In the genomic region with DNA sequence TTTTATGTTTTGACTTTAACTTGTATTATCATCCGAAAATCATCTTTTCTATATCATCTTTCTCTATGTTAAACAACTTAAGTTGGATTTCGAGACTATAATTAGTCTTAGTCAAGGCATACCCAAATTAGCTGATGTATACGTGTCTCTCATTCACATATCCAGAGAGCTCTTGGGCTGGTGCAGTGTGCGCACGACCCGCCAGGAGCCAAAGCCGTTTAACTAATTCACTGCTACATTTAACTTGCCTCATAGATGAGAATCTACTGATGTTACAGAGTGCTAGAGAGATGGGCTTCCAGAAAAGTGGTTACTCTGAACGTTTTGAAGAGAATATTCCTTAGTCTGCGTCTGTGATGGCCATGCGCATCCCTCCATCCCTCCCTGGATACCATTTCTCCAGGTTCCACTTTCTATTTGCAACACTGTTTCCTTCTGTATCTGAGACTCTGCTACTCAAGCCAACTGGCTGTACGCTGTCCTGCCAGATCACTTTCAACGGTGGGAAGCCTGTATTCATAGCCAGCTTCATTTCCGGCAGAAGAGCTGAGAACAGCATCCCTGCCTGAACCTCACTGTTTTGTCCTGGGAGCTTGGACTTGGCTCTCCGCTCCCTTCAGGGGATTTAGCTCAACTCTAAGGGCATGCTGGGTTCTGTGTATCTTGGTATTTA, we compare ENCODE assay signal across 28 mouse cellular contexts.
DNase-seq lines count a peak whose midpoint lies in the region; ATAC-seq lines count a peak whose summit lies in the region.
"Had no signal": no experiment of that assay in that cellular context is flagged by ENCODE, and none has a peak within 500 bp of the region (broad histone marks: within the 10 kb centered on the region; RNA-seq: fewer than 3 reads in every experiment).

No protein-coding gene starts in this region.

- DNase-seq in cerebellum, adult 9-10 months: no peak
- DNase-seq in testis, postnatal 14 days (ENCODE audit: low spot score): peak; percentile 10
- DNase-seq in testis, postnatal 10 days (ENCODE audit: low spot score): no peak
- peak; percentile 64 to 77 for DNase-seq in cerebellum, postnatal 14 days
- no peak for DNase-seq in forebrain, embryonic 10.5 days (ENCODE audit: extremely low spot score, low spot score)
- DNase-seq: adrenal gland, postnatal 14 days; gastrocnemius, adult 2 months; gastrocnemius, postnatal 36 days; heart, adult 18-20 months; heart, postnatal 36 days; kidney, adult 11 months; kidney, postnatal 14 days; lung, postnatal 36 days; right cerebral cortex, postnatal 4 days; thymus, postnatal 4 days had no signal

- no peaks in the 10 kb centered on the region for H3K36me3 ChIP-seq in forebrain, embryonic 10.5 days (replicated peaks)
- H3K36me3 ChIP-seq: embryonic facial prominence, embryonic 10.5 days; embryonic facial prominence, embryonic 15.5 days; G1E; hindbrain, embryonic 12.5 days; limb, embryonic 13.5 days; lung, embryonic 15.5 days; midbrain, embryonic 12.5 days; neural tube, embryonic 13.5 days had no signal

- no peak overlapping the region for H3K27ac ChIP-seq in forebrain, embryonic 10.5 days
- H3K27ac ChIP-seq: embryonic facial prominence, embryonic 10.5 days; embryonic facial prominence, embryonic 15.5 days; gastrocnemius, adult 2 months; hindbrain, embryonic 12.5 days; limb, embryonic 13.5 days; lung, embryonic 15.5 days; midbrain, embryonic 12.5 days; neural tube, embryonic 13.5 days; stomach, postnatal 0 days had no signal

- no peaks in the 10 kb centered on the region for H3K9me3 ChIP-seq in forebrain, embryonic 10.5 days
- H3K9me3 ChIP-seq: embryonic facial prominence, embryonic 10.5 days; embryonic facial prominence, embryonic 15.5 days; G1E; hindbrain, embryonic 12.5 days; limb, embryonic 13.5 days; lung, embryonic 15.5 days; megakaryocyte, embryonic 14.5 days; midbrain, embryonic 12.5 days; neural tube, embryonic 13.5 days had no signal

- peaks cover 4% of the 10 kb centered on the region; the same call in 1 of the 2 replicates for H3K27me3 ChIP-seq in forebrain, embryonic 10.5 days (ENCODE audit: poor library complexity, severe bottlenecking)
- H3K27me3 ChIP-seq: lung, embryonic 15.5 days; midbrain, embryonic 12.5 days; neural tube, embryonic 13.5 days had no signal

- no peaks in the 10 kb centered on the region for H3K4me1 ChIP-seq in forebrain, embryonic 10.5 days
- H3K4me1 ChIP-seq: embryonic facial prominence, embryonic 15.5 days; hindbrain, embryonic 12.5 days; megakaryocyte, embryonic 14.5 days; midbrain, embryonic 12.5 days; neural tube, embryonic 13.5 days had no signal

- no peak overlapping the region for H3K4me3 ChIP-seq in forebrain, embryonic 10.5 days
- H3K4me3 ChIP-seq: embryonic facial prominence, embryonic 10.5 days; embryonic facial prominence, embryonic 15.5 days; gastrocnemius, adult 2 months; hindbrain, embryonic 12.5 days; limb, embryonic 13.5 days; lung, embryonic 15.5 days; megakaryocyte, embryonic 14.5 days; midbrain, embryonic 12.5 days; neural tube, embryonic 13.5 days had no signal

- WGBS in forebrain, embryonic 10.5 days: 90% methylated on average over 14 of the region's 14 CpGs

- peak; percentile 95 for ATAC-seq in cerebellum, adult (ENCODE audit: insufficient number of reproducible peaks, low FRiP score, low TSS enrichment)
- no peak for ATAC-seq in erythroblast, adult 5-6 weeks (replicated peaks; ENCODE audit: low FRiP score, poor library complexity, severe bottlenecking)
- ATAC-seq: forebrain, embryonic 14.5 days had no signal

Comparison
In these comparisons a context has a peak if more than half of its experiments do, and no peak if none do; other contexts are left out.
1. DNase-seq: peak in testis, postnatal 14 days (single experiment) and cerebellum, postnatal 14 days (2 of 2); none in cerebellum, adult 9-10 months (single experiment), testis, postnatal 10 days (single experiment) and forebrain, embryonic 10.5 days (single experiment).